Mouse (Mus musculus): Measurements from ENCODE around the gene Kcmf1. TPM values are rescaled to one million over a fixed set of nuclear protein-coding genes. Genes with fewer than 3 reads are reported as not detected.

Kcmf1 gene
- polyA plus RNA-seq, 1 experiment from 2014 or later = 48.0 TPM

GRCm38 (mm10) chr6:72926031-72926430 is 26.3 kb upstream of the Kcmf1 start:
- Histone ChIP-seq H3K4me2 (replicated peaks) (no peak overlapping the region), H3K4me3 (no peak overlapping the region), H3K27ac (no peak overlapping the region), H3K36me3 (no peaks in the 10 kb centered on the region), H3K27me3 (no peaks in the 10 kb centered on the region), H3K4me1 (peaks cover 5% of the 10 kb centered on the region; the same call in 1 of the 2 replicates), H3K9ac (no peak overlapping the region), H3K9me3 (no peaks in the 10 kb centered on the region)
- 79% methylated on average over 4 of the region's 4 CpGs for WGBS
- no peak for ATAC-seq (ENCODE audit: insufficient number of reproducible peaks, insufficient read depth, low FRiP score, low TSS enrichment)

- Histone ChIP-seq H3K36me3 (no peaks in the 10 kb centered on the region), H3K9ac (no peak overlapping the region), H3K4me1 (peaks cover 5% of the 10 kb centered on the region; the same call in 1 of the 2 replicates), H3K27me3 (no peaks in the 10 kb centered on the region), H3K4me2 (replicated peaks) (no peak overlapping the region), H3K27ac (no peak overlapping the region), H3K4me3 (no peak overlapping the region), H3K9me3 (no peaks in the 10 kb centered on the region)
- no peak for ATAC-seq (ENCODE audit: insufficient number of reproducible peaks, insufficient read depth, low FRiP score, low TSS enrichment)
- 83% methylated on average over 8 of the region's 8 CpGs for whole genome bisulfite sequencing
Observed at GRCm38 (mm10) chr6:72923381-72923780, 23.6 kb upstream of the Kcmf1 start.

- H3K27ac ChIP-seq = no peak overlapping the region
- H3K4me3 ChIP-seq = no peak overlapping the region
- H3K9me3 ChIP-seq = no peaks in the 10 kb centered on the region
- H3K9ac ChIP-seq = no peak overlapping the region
- no peaks in the 10 kb centered on the region for H3K36me3 ChIP-seq
- no peaks in the 10 kb centered on the region for H3K4me1 ChIP-seq
- H3K27me3 ChIP-seq = no peaks in the 10 kb centered on the region
- ATAC-seq (ENCODE audit: insufficient number of reproducible peaks, insufficient read depth, low FRiP score, low TSS enrichment) = no peak
- 94% methylated on average over 3 of the region's 3 CpGs for WGBS
- H3K4me2 ChIP-seq (replicated peaks) = no peak overlapping the region
Observed at GRCm38 (mm10) chr6:72921081-72921480, 21.3 kb upstream of the Kcmf1 start.

GRCm38 (mm10) chr6:72918510-72919033 is 18.8 kb upstream of the Kcmf1 start:
- no peaks in the 10 kb centered on the region for H3K9me3 ChIP-seq
- no peak overlapping the region for H3K9ac ChIP-seq
- no peak for ATAC-seq (ENCODE audit: insufficient number of reproducible peaks, insufficient read depth, low FRiP score, low TSS enrichment)
- no peak overlapping the region for H3K4me2 ChIP-seq (replicated peaks)
- no peaks in the 10 kb centered on the region for H3K4me1 ChIP-seq
- no peaks in the 10 kb centered on the region for H3K27me3 ChIP-seq
- no peak overlapping the region for H3K27ac ChIP-seq
- WGBS = 63% methylated on average over 9 of the region's 9 CpGs
- H3K36me3 ChIP-seq = no peaks in the 10 kb centered on the region
- H3K4me3 ChIP-seq = no peak overlapping the region

GRCm38 (mm10) chr6:72916330-72916729 is 16.6 kb upstream of the Kcmf1 start:
- Histone ChIP-seq H3K27ac (no peak overlapping the region), H3K4me1 (no peaks in the 10 kb centered on the region), H3K27me3 (no peaks in the 10 kb centered on the region), H3K36me3 (no peaks in the 10 kb centered on the region), H3K9ac (no peak overlapping the region), H3K4me3 (no peak overlapping the region), H3K9me3 (0 out of 2 replicates have a peak, but pooled peaks cover 1% of the 10 kb centered on the region), H3K4me2 (replicated peaks) (no peak overlapping the region)
- ATAC-seq (ENCODE audit: insufficient number of reproducible peaks, insufficient read depth, low FRiP score, low TSS enrichment) = no peak
- 83% methylated on average over 7 of the region's 7 CpGs for WGBS

GRCm38 (mm10) chr6:72914087-72914749 is 14.4 kb upstream of the Kcmf1 start:
- Histone ChIP-seq H3K9ac (no peak overlapping the region), H3K36me3 (no peaks in the 10 kb centered on the region), H3K9me3 (0 out of 2 replicates have a peak, but pooled peaks cover 3% of the 10 kb centered on the region), H3K4me2 (replicated peaks) (no peak overlapping the region), H3K4me1 (no peaks in the 10 kb centered on the region), H3K27me3 (no peaks in the 10 kb centered on the region), H3K4me3 (no peak overlapping the region), H3K27ac (no peak overlapping the region)
- ATAC-seq (ENCODE audit: insufficient number of reproducible peaks, insufficient read depth, low FRiP score, low TSS enrichment) = no peak
- 80% methylated on average over 6 of the region's 6 CpGs for WGBS

- H3K27ac ChIP-seq = no peak overlapping the region
- ATAC-seq (ENCODE audit: insufficient number of reproducible peaks, insufficient read depth, low FRiP score, low TSS enrichment) = no peak
- WGBS = 64% methylated on average over 4 of the region's 4 CpGs
Observed at GRCm38 (mm10) chr6:72911261-72911660, 11.5 kb upstream of the Kcmf1 start.

GRCm38 (mm10) chr6:72902254-72902990 is 2.6 kb upstream of the Kcmf1 start:
- Histone ChIP-seq H3K9me3 (no peaks in the 10 kb centered on the region), H3K4me1 (peaks cover 15% of the 10 kb centered on the region), H3K4me2 (replicated peaks) (no peak overlapping the region), H3K27ac (no peak overlapping the region), H3K9ac (no peak overlapping the region), H3K4me3 (no peak overlapping the region), H3K36me3 (no peaks in the 10 kb centered on the region), H3K27me3 (no peaks in the 10 kb centered on the region)
- no peak for ATAC-seq (ENCODE audit: insufficient number of reproducible peaks, insufficient read depth, low FRiP score, low TSS enrichment)
- 76% methylated on average over 6 of the region's 6 CpGs for WGBS

More at GRCm38 (mm10) chr6:72911261-72911660, 11.5 kb upstream of the Kcmf1 start:
- Histone ChIP-seq H3K27me3 (no peaks in the 10 kb centered on the region), H3K4me3 (no peak overlapping the region), H3K4me1 (no peaks in the 10 kb centered on the region), H3K4me2 (replicated peaks) (no peak overlapping the region), H3K36me3 (no peaks in the 10 kb centered on the region), H3K9me3 (0 out of 2 replicates have a peak, but pooled peaks cover 3% of the 10 kb centered on the region), H3K9ac (no peak overlapping the region)

- Histone ChIP-seq H3K27ac (no peak overlapping the region), H3K27me3 (no peaks in the 10 kb centered on the region), H3K4me3 (peak overlapping the region; percentile 96), H3K4me2 (replicated peaks) (peak overlapping the region; percentile 70), H3K4me1 (peaks cover 23% of the 10 kb centered on the region), H3K9ac (peak overlapping the region; percentile 99; the same call in 1 of the 2 replicates), H3K36me3 (no peaks in the 10 kb centered on the region), H3K9me3 (no peaks in the 10 kb centered on the region)
- ATAC-seq (ENCODE audit: insufficient number of reproducible peaks, insufficient read depth, low FRiP score, low TSS enrichment) = no peak
- 49% methylated on average over 7 of the region's 7 CpGs for WGBS
Observed at GRCm38 (mm10) chr6:72900952-72901351, 1.2 kb upstream of the Kcmf1 start.

GRCm38 (mm10) chr6:72899201-72899780 is 488 bp downstream of the Kcmf1 start:
- Histone ChIP-seq H3K4me3 (peak overlapping the region; percentile 96), H3K4me1 (peaks cover 23% of the 10 kb centered on the region), H3K4me2 (replicated peaks) (peak overlapping the region; percentile 70), H3K27me3 (no peaks in the 10 kb centered on the region), H3K9me3 (no peaks in the 10 kb centered on the region), H3K9ac (peak overlapping the region; percentile 99), H3K27ac (peak overlapping the region; percentile 99), H3K36me3 (0 out of 2 replicates have a peak, but pooled peaks cover 3% of the 10 kb centered on the region)
- WGBS = under 1% methylated on average over 77 of the region's 85 CpGs
- peak; percentile 69 for ATAC-seq (ENCODE audit: insufficient number of reproducible peaks, insufficient read depth, low FRiP score, low TSS enrichment)

- H3K4me3 ChIP-seq = peak overlapping the region; percentile 96
- H3K27me3 ChIP-seq = no peaks in the 10 kb centered on the region
- peak overlapping the region; percentile 70 for H3K4me2 ChIP-seq (replicated peaks)
- peak overlapping the region; percentile 99 for H3K27ac ChIP-seq
- peak overlapping the region; percentile 99 for H3K9ac ChIP-seq
- WGBS = under 1% methylated on average over 69 of the region's 71 CpGs
- H3K36me3 ChIP-seq = 0 out of 2 replicates have a peak, but pooled peaks cover 3% of the 10 kb centered on the region
- peak; percentile 50; the same call in 1 of the 2 replicates for ATAC-seq (ENCODE audit: insufficient number of reproducible peaks, insufficient read depth, low FRiP score, low TSS enrichment)
- peaks cover 23% of the 10 kb centered on the region for H3K4me1 ChIP-seq
- no peaks in the 10 kb centered on the region for H3K9me3 ChIP-seq
Observed at GRCm38 (mm10) chr6:72898244-72899200, 1.3 kb downstream of the Kcmf1 start.

Data from embryonic facial prominence, embryonic 12.5 days (tissue).